Mouse (Mus musculus) heart, postnatal 0 days (tissue): ENCODE results near the gene Stk35. TPM values are rescaled to one million over a fixed set of nuclear protein-coding genes. Genes with fewer than 3 reads are reported as not detected.
A peak's percentile ranks its signal among the peaks of the same experiment; 100 is the strongest.

Source experiments
- ATAC-seq: fragments of 200-750 bp; cut with Nextera tagmentation; 2 replicates; pipeline ENCODE4 v1.8.0; 2017; ENCODE audit warnings: low read depth, moderate number of reproducible peaks, moderate library complexity; ENCODE audit not compliant: insufficient read depth
- DNase-seq: peaks from one replicate; pipeline ENCODE4 v3.0.0-alpha.2; 2016; ENCODE audit warnings: low spot score
- H3K27ac ChIP-seq: fragments of 300-500 bp; sonication (generic); 2 replicates; pipeline ENCODE4 v1.5.1; 2014; ENCODE audit warnings: low read depth, mild to moderate bottlenecking
- H3K27me3 ChIP-seq: fragments of 300-500 bp; sonication (generic); 2 replicates; pipeline ENCODE4 v1.6.1; 2014; ENCODE audit warnings: low read length, mixed read lengths; ENCODE audit not compliant: control insufficient read depth, insufficient read depth
- H3K36me3 ChIP-seq: fragments of 300-500 bp; sonication (generic); replicated peaks from 2 replicates; pipeline ENCODE4 v1.6.1; 2014; ENCODE audit warnings: low read length, mixed read lengths; ENCODE audit not compliant: control insufficient read depth, insufficient read depth
- H3K4me1 ChIP-seq: fragments of 300-500 bp; sonication (generic); 2 replicates; pipeline ENCODE4 v1.6.1; 2014; ENCODE audit warnings: antibody characterized with exemption; ENCODE audit not compliant: control insufficient read depth, insufficient read depth
- H3K4me2 ChIP-seq: fragments of 300-500 bp; sonication (generic); 2 replicates; pipeline ENCODE4 v1.6.1; 2014; ENCODE audit warnings: low read depth, mild to moderate bottlenecking, low read length, moderate library complexity
- H3K4me3 ChIP-seq: fragments of 300-500 bp; sonication (generic); 2 replicates; pipeline ENCODE4 v1.5.1; 2014; ENCODE audit warnings: low read depth, low read length
- H3K9ac ChIP-seq: fragments of 300-500 bp; sonication (generic); replicated peaks from 2 replicates; pipeline ENCODE4 v1.6.1; 2014; ENCODE audit warnings: low read depth, low read length, mixed read lengths
- H3K9me3 ChIP-seq: fragments of 300-500 bp; sonication (generic); replicated peaks from 2 replicates; pipeline ENCODE4 v1.6.1; 2016; ENCODE audit warnings: low read length; ENCODE audit not compliant: control insufficient read depth
- CTCF ChIP-seq: IDR thresholded peaks from 2 replicates; pipeline ENCODE4 v1.5.1; 2016; ENCODE audit warnings: antibody characterized with exemption, control low read depth, low read depth
- EP300 ChIP-seq: IDR thresholded peaks from 2 replicates; pipeline ENCODE4 v1.6.1; 2016; ENCODE audit warnings: antibody characterized with exemption, low read depth
- WGBS: fragments of 180-500 bp; shearing (Covaris S2); extraction: QIAGEN DNeasy Blood & Tissue Kit; methylation state at CpG from one replicate; pipeline ENCODE4 v1.1.7; 2014; 5-methylcytosine and 5-hydroxymethylcytosine counted together
- polyA plus RNA-seq: library from polyadenylated mRNA; unstranded; fragments of >200 nt; fragmentation: Nextera tagmentation; extraction: Ambion mirVana; gene quantifications from 2 replicates; pipeline ENCODE4 v1.2.1, GENCODE M21; 2015
- total RNA-seq: library from RNA; depleted of rRNA; stranded (reverse); fragments of >200 nt; gene quantifications from 2 replicates; pipeline ENCODE4 v1.2.3, GENCODE M21; 2014; ENCODE audit warnings: low replicate concordance; rRNA removed

Gene Stk35
- total RNA-seq (11.0 and 11.1 TPM in 2 replicates), polyA plus RNA-seq (4.5 and 4.7 TPM in 2 replicates)

DNA sequence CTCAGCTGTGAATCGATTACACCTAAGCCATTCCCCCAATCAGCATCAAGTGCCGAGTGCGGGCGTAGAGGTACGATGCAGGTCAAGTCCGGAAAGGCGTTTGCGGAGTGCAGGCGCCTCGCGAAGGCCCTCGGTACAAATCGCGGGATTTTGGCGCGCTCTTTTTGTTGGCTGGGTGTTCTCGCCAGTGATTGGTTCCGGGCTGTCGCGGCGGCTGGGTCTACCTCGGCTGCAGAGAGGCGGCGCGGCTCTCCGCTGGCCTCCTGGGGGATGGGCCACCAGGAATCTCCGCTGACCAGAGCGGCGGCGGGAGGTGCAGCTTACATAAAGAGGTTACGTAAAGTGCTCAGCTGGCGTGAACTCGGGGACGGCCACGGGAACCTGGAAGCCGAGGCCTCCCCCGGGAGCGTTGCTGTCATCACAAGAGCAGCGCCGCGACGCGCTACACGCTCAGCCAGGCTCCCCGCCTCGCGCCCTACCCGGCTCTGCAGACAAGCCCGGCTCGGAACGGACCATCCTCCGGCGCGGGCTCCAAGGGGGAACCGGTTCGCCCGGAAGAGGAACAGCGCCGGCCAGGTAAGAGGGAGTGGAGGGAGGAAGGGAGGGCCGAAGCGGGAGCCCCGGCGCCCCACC, at the start of gene Stk35:
TSS of gene Stk35 (plus strand) at position 247 of the 633 bp plus-strand sequence.
- no peaks in the 10 kb centered on the region for H3K9me3 ChIP-seq
- ATAC-seq = peak; percentile 88
- peak within 1 kb of the TSS; percentile 95 for H3K4me2 ChIP-seq
- TF ChIP-seq CTCF (peak; percentile 44), EP300 (no peak)
- no peaks in the 10 kb centered on the region; the same call in 1 of the 2 replicates for H3K36me3 ChIP-seq
- peak within 1 kb of the TSS; percentile 90 for H3K4me3 ChIP-seq
- H3K4me1 ChIP-seq = peaks cover 28% of the 10 kb centered on the region
- WGBS = under 1% methylated on average over 62 of the region's 63 CpGs
- peak within 1 kb of the TSS; percentile 97 for H3K27ac ChIP-seq
- DNase-seq = peak; percentile 86
- H3K27me3 ChIP-seq = no peaks in the 10 kb centered on the region
- peak within 1 kb of the TSS; percentile 87 for H3K9ac ChIP-seq

DNA sequence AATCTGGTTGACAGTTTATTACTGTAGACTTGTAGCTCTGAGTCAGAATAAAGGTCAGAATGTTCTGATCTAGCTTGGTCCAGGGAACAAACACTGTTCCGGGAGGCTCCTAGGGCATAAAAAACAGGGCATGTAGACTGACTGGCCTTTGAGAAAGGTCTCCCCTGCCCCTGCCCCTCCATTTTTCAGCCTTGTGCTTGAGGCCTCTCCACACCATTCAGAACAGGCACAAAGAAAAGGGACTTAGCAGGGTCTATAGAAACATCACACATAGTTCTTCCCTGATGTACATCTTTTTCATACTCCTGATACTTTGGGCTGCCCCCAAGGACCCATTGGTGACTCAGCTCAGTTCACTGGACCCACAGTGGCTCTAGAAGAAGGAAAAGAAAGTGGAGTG, 18.3 kb upstream of the Stk35 start:
- Histone ChIP-seq H3K9ac (no peak overlapping the region), H3K27ac (no peak overlapping the region), H3K4me1 (no peaks in the 10 kb centered on the region), H3K4me3 (no peak overlapping the region), H3K9me3 (no peaks in the 10 kb centered on the region), H3K4me2 (no peak overlapping the region), H3K27me3 (no peaks in the 10 kb centered on the region), H3K36me3 (no peaks in the 10 kb centered on the region)
- DNase-seq (no peak), ATAC-seq (no peak)
- 75% methylated on average over 1 of the region's 1 CpGs for WGBS
- TF ChIP-seq CTCF = no peak
- no peak for TF ChIP-seq EP300

GRCm38 (mm10) chr2:129796501-129796900, 3.8 kb upstream of the Stk35 start:
- peaks cover 10% of the 10 kb centered on the region; the same call in 1 of the 2 replicates for H3K9me3 ChIP-seq
- WGBS = 80% methylated on average over 2 of the region's 2 CpGs
- DNase-seq = no peak

GRCm38 (mm10) chr2:129797709-129798108, 2.6 kb upstream of the Stk35 start:
- H3K9me3 ChIP-seq = peaks cover 10% of the 10 kb centered on the region; the same call in 1 of the 2 replicates
- no peaks in the 10 kb centered on the region for H3K36me3 ChIP-seq
- TF ChIP-seq CTCF = no peak
- TF ChIP-seq EP300 = no peak
- ATAC-seq (no peak), DNase-seq (no peak)
- no peak overlapping the region for H3K4me2 ChIP-seq
- H3K4me3 ChIP-seq = no peak overlapping the region
- no peak overlapping the region for H3K9ac ChIP-seq
- H3K27me3 ChIP-seq = no peaks in the 10 kb centered on the region
- 59% methylated on average over 1 of the region's 3 CpGs for WGBS
- peaks cover 13% of the 10 kb centered on the region for H3K4me1 ChIP-seq
- no peak overlapping the region for H3K27ac ChIP-seq

More at GRCm38 (mm10) chr2:129796501-129796900, 3.8 kb upstream of the Stk35 start:
- Histone ChIP-seq H3K27ac (no peak overlapping the region), H3K4me1 (peaks cover 6% of the 10 kb centered on the region), H3K4me2 (no peak overlapping the region), H3K9ac (no peak overlapping the region), H3K36me3 (no peaks in the 10 kb centered on the region), H3K27me3 (no peaks in the 10 kb centered on the region), H3K4me3 (no peak overlapping the region)
- no peak for ATAC-seq
- TF ChIP-seq EP300 (no peak), CTCF (no peak)

- no peak overlapping the region for H3K4me2 ChIP-seq
- no peak for DNase-seq
- no peak overlapping the region for H3K4me3 ChIP-seq
- no peak for ATAC-seq
- peaks cover 19% of the 10 kb centered on the region for H3K4me1 ChIP-seq
- no peaks in the 10 kb centered on the region for H3K27me3 ChIP-seq
- no peak overlapping the region for H3K27ac ChIP-seq
- TF ChIP-seq EP300 (no peak), CTCF (no peak)
- H3K36me3 ChIP-seq = no peaks in the 10 kb centered on the region
- H3K9me3 ChIP-seq = peaks cover 10% of the 10 kb centered on the region; the same call in 1 of the 2 replicates
- H3K9ac ChIP-seq = no peak overlapping the region
Measured at GRCm38 (mm10) chr2:129798410-129798809, 1.9 kb upstream of the Stk35 start.

- WGBS = under 1% methylated on average over 32 of the region's 32 CpGs
- no peak for TF ChIP-seq EP300
- no peak for TF ChIP-seq CTCF
Measured at GRCm38 (mm10) chr2:129800904-129801230, 550 bp downstream of the Stk35 start.

More at GRCm38 (mm10) chr2:129800904-129801230, 550 bp downstream of the Stk35 start:
- Histone ChIP-seq H3K4me1 (peaks cover 32% of the 10 kb centered on the region), H3K4me3 (peak overlapping the region; percentile 90), H3K27me3 (no peaks in the 10 kb centered on the region), H3K9me3 (no peaks in the 10 kb centered on the region), H3K27ac (peak overlapping the region; percentile 97), H3K36me3 (no peaks in the 10 kb centered on the region; the same call in 1 of the 2 replicates), H3K9ac (peak overlapping the region; percentile 87), H3K4me2 (peak overlapping the region; percentile 95)
- no peak for DNase-seq
- ATAC-seq = peak; percentile 13
